Mouse (Mus musculus) stomach, postnatal 0 days (tissue): ENCODE measurements around the gene Cux2. TPM values are rescaled to one million over a fixed set of nuclear protein-coding genes. Genes with fewer than 3 reads are reported as not detected.

ENCODE experiments used
- ATAC-seq: fragments of 200-750 bp; cut with Nextera tagmentation; 2 replicates; pipeline ENCODE4 v1.8.0; 2017; ENCODE audit not compliant: low FRiP score, low TSS enrichment
- DNase-seq: peaks from one replicate; pipeline ENCODE4 v3.0.0-alpha.2; 2016; ENCODE audit warnings: low spot score
- H3K27ac ChIP-seq: fragments of 300-500 bp; sonication (generic); replicated peaks from 2 replicates; pipeline ENCODE4 v1.5.1; 2014; ENCODE audit warnings: mild to moderate bottlenecking, control low read depth
- H3K27me3 ChIP-seq: fragments of 300-500 bp; sonication (generic); 2 replicates; pipeline ENCODE4 v1.6.1; 2014; ENCODE audit warnings: low read length; ENCODE audit not compliant: control insufficient read depth, insufficient read depth
- H3K36me3 ChIP-seq: fragments of 300-500 bp; sonication (generic); 2 replicates; pipeline ENCODE4 v1.6.1; 2014; ENCODE audit warnings: low read length, mixed read lengths; ENCODE audit not compliant: control insufficient read depth, insufficient read depth
- H3K4me1 ChIP-seq: fragments of 300-500 bp; sonication (generic); replicated peaks from 2 replicates; pipeline ENCODE4 v1.6.1; 2014; ENCODE audit warnings: antibody characterized with exemption; ENCODE audit not compliant: control insufficient read depth, insufficient read depth
- H3K4me2 ChIP-seq: fragments of 300-500 bp; sonication (generic); replicated peaks from 2 replicates; pipeline ENCODE4 v1.6.1; 2014; ENCODE audit warnings: low read depth, mild to moderate bottlenecking, control low read depth, moderate library complexity
- H3K4me3 ChIP-seq: fragments of 300-500 bp; sonication (generic); 2 replicates; pipeline ENCODE4 v1.5.1; 2014; ENCODE audit warnings: low read depth, low read length, control low read depth
- H3K9ac ChIP-seq: fragments of 300-500 bp; sonication (generic); 2 replicates; pipeline ENCODE4 v1.6.1; 2014; ENCODE audit warnings: mild to moderate bottlenecking, low read length, control low read depth, mixed read lengths
- H3K9me3 ChIP-seq: fragments of 300-500 bp; sonication (generic); 2 replicates; pipeline ENCODE4 v1.6.1; 2016; ENCODE audit warnings: low read length; ENCODE audit not compliant: control insufficient read depth
- CTCF ChIP-seq: IDR thresholded peaks from 2 replicates; pipeline ENCODE4 v1.5.1; 2016; ENCODE audit warnings: antibody characterized with exemption, low read depth, mild to moderate bottlenecking, moderate library complexity
- EP300 ChIP-seq: optimal IDR thresholded peaks from 2 replicates; pipeline ENCODE3; 2016; ENCODE audit warnings: antibody characterized with exemption
- WGBS: fragments of 180-500 bp; shearing (Covaris S2); extraction: QIAGEN DNeasy Blood & Tissue Kit; methylation state at CpG from one replicate; pipeline ENCODE4 v1.1.7; 2014; 5-methylcytosine and 5-hydroxymethylcytosine counted together
- microRNA-seq: library from miRNA; unstranded; fragments of <30 nt; microRNA quantifications from one replicate; pipeline ENCODE4, GENCODE M21; 2016
- polyA plus RNA-seq: library from polyadenylated mRNA; unstranded; fragments of >200 nt; fragmentation: Nextera tagmentation; extraction: Ambion mirVana; gene quantifications from 2 replicates; pipeline ENCODE4 v1.2.1, GENCODE M21; 2015

Cux2 gene
- polyA plus RNA-seq, 1 experiment from 2014 or later: 1.2 TPM

- Histone ChIP-seq H3K36me3 (peaks cover 13% of the 10 kb centered on the region), H3K4me2 (no peak overlapping the region), H3K27me3 (no peaks in the 10 kb centered on the region), H3K9ac (no peak overlapping the region), H3K4me3 (no peak overlapping the region), H3K9me3 (no peaks in the 10 kb centered on the region), H3K27ac (no peak overlapping the region), H3K4me1 (no peaks in the 10 kb centered on the region)
- WGBS: 88% methylated on average over 2 of the region's 2 CpGs
- TF ChIP-seq EP300 (no peak), CTCF (no peak)
- DNase-seq (no peak), ATAC-seq (no peak)
Measured at GRCm38 (mm10) chr5:121808202-121808601, 241.7 kb downstream of the Cux2 start.

- Histone ChIP-seq H3K9me3 (no peaks in the 10 kb centered on the region), H3K4me1 (no peaks in the 10 kb centered on the region), H3K9ac (no peak overlapping the region), H3K36me3 (peaks cover 18% of the 10 kb centered on the region), H3K4me2 (no peak overlapping the region), H3K27ac (peak overlapping the region; percentile 41; the same call in 1 of the 2 replicates), H3K27me3 (no peaks in the 10 kb centered on the region), H3K4me3 (no peak overlapping the region)
- DNase-seq: no peak
- WGBS: 54% methylated on average over 3 of the region's 3 CpGs
- TF ChIP-seq CTCF (no peak), EP300 (no peak)
- no peak for ATAC-seq
Measured at GRCm38 (mm10) chr5:121807186-121807585, 242.7 kb downstream of the Cux2 start.

Small RNA genes within 50 kb of the gene (microRNA-seq; reads per million reads assigned to microRNA genes)
- not detected for gene Mir7031

Other genes starting within 250 kb of the Cux2 start
- 7.9 and 8.6 TPM in 2 replicates for gene Sh2b3, start 212.5 kb downstream of the Cux2 start, polyA plus RNA-seq
- gene Pheta1, start 201.1 kb downstream of the Cux2 start, polyA plus RNA-seq: 24.3 and 26.7 TPM in 2 replicates
- gene Myl2, start 50.8 kb upstream of the Cux2 start, polyA plus RNA-seq: 0.21 and 0.30 TPM in 2 replicates
- gene Ccdc63, start 90.7 kb upstream of the Cux2 start, polyA plus RNA-seq: 0.07 TPM in 2 replicates
- gene Ppp1cc, start 108.2 kb upstream of the Cux2 start, polyA plus RNA-seq: 104 and 112 TPM in 2 replicates
- 2.8 and 3.1 TPM in 2 replicates for gene Hvcn1, start 156.7 kb upstream of the Cux2 start, polyA plus RNA-seq
- gene Tctn1, start 214.4 kb upstream of the Cux2 start, polyA plus RNA-seq: 2.3 TPM in 2 replicates
- gene Pptc7, start 234.3 kb upstream of the Cux2 start, polyA plus RNA-seq: 7.8 and 8.2 TPM in 2 replicates